Mouse (Mus musculus) ES-Bruce4 (cell line): Measurements from ENCODE around the gene Ptms.

Experiments used
- CTCF ChIP-seq: IDR thresholded peaks from one replicate; pipeline ENCODE4 v1.8.1; 2011; ENCODE audit warnings: low read depth, low read length
- EP300 ChIP-seq: IDR thresholded peaks from 2 replicates; pipeline ENCODE4 v1.6.1; 2011; ENCODE audit warnings: low read depth, low read length; ENCODE audit not compliant: insufficient read depth

GRCm38 (mm10) chr6:124904161-124904981 is 15.5 kb downstream of the Ptms start:
- TF ChIP-seq EP300 (no peak), CTCF (peak; percentile 49)
